Mouse (Mus musculus) myocyte (in vitro differentiated cells): ENCODE data around the gene Cdca5. TPM values are rescaled to one million over a fixed set of nuclear protein-coding genes. Genes with fewer than 3 reads are reported as not detected.

Source experiments
- H3K27me3 ChIP-seq: one replicate; pipeline ENCODE4 v1.6.1; 2011; ENCODE audit not compliant: control insufficient read depth, insufficient read depth, insufficient read length
- H3K36me3 ChIP-seq: one replicate; pipeline ENCODE4 v1.6.1; 2011; ENCODE audit not compliant: control insufficient read depth, insufficient read depth
- H3K4me2 ChIP-seq: one replicate; pipeline ENCODE4 v1.6.1; 2011; ENCODE audit warnings: low read depth, control low read depth
- H3K4me3 ChIP-seq: one replicate; pipeline ENCODE4 v1.5.1; 2011; ENCODE audit warnings: mild to moderate bottlenecking, control low read depth, moderate library complexity
- H3K79me2 ChIP-seq: one replicate; pipeline ENCODE4 v1.6.1; 2011; ENCODE audit not compliant: control insufficient read depth, insufficient read depth
- H3ac ChIP-seq: one replicate; pipeline ENCODE4 v1.6.1; 2011; ENCODE audit not compliant: control insufficient read depth, insufficient read length
- CEBPB ChIP-seq: IDR thresholded peaks from 2 replicates; pipeline ENCODE4 v1.6.1; 2011; ENCODE audit warnings: mild to moderate bottlenecking, moderate library complexity; ENCODE audit not compliant: poor library complexity, insufficient read depth, severe bottlenecking
- E2F4 ChIP-seq: IDR thresholded peaks from one replicate; pipeline ENCODE4 v1.6.1; 2011; ENCODE audit warnings: mild to moderate bottlenecking, control low read depth, moderate library complexity; ENCODE audit not compliant: insufficient read depth
- MAX ChIP-seq: IDR thresholded peaks from one replicate; pipeline ENCODE4 v1.6.1; 2011; ENCODE audit warnings: low read depth, mild to moderate bottlenecking, control low read depth
- MYOD1 ChIP-seq, 3 experiments: IDR thresholded peaks; one replicate each; pipeline ENCODE4 v1.6.1; 2011; ENCODE audit warnings: control low read depth in 2 of 3, low read depth in 2 of 3, mild to moderate bottlenecking in 2 of 3, moderate library complexity in 1 of 3; ENCODE audit not compliant: insufficient read length in 2 of 3, control insufficient read depth in 1 of 3
- MYOG ChIP-seq, 3 experiments: IDR thresholded peaks; one replicate each; pipeline ENCODE4 v1.6.1; 2011; ENCODE audit warnings: control low read depth in 2 of 3, low read depth in 2 of 3, mild to moderate bottlenecking in 2 of 3; ENCODE audit not compliant: insufficient read length in 2 of 3, control insufficient read depth in 1 of 3, insufficient read depth in 1 of 3
- POLR2A ChIP-seq: IDR thresholded peaks from one replicate; pipeline ENCODE4 v1.6.1; 2011; ENCODE audit warnings: low read depth, mild to moderate bottlenecking, control low read depth, moderate library complexity; ENCODE audit not compliant: insufficient read length
- POLR2AphosphoS2 ChIP-seq: IDR thresholded peaks from one replicate; pipeline ENCODE4 v1.6.1; 2011; ENCODE audit warnings: low read depth, control low read depth; ENCODE audit not compliant: insufficient read length
- REST ChIP-seq: IDR thresholded peaks from one replicate; pipeline ENCODE4 v1.6.1; 2011; ENCODE audit warnings: mild to moderate bottlenecking, control low read depth, moderate library complexity; ENCODE audit not compliant: insufficient read depth, insufficient read length
- SRF ChIP-seq: IDR thresholded peaks from one replicate; pipeline ENCODE4 v1.6.1; 2011; ENCODE audit warnings: low read depth; ENCODE audit not compliant: control insufficient read depth, insufficient read length
- TCF12 ChIP-seq: IDR thresholded peaks from one replicate; pipeline ENCODE4 v1.6.1; 2011; ENCODE audit warnings: mild to moderate bottlenecking, control low read depth; ENCODE audit not compliant: poor library complexity, insufficient read depth, severe bottlenecking
- TCF3 ChIP-seq: IDR thresholded peaks from one replicate; pipeline ENCODE4 v1.6.1; 2011; ENCODE audit warnings: low read depth, control low read depth; ENCODE audit not compliant: insufficient read length
- USF1 ChIP-seq: IDR thresholded peaks from one replicate; pipeline ENCODE4 v1.6.1; 2011; ENCODE audit warnings: low read depth, mild to moderate bottlenecking, control low read depth, moderate library complexity
- polyA plus RNA-seq: library from polyadenylated mRNA; unstranded; fragments of >200 nt; fragmentation: generic; extraction: Trizol; gene quantifications from one replicate; pipeline ENCODE4 v1.2.1, GENCODE M21; 2012; ENCODE audit warnings: missing spikeins

Gene Cdca5
- polyA plus RNA-seq, 1 experiment, result 7.7 TPM

- Histone ChIP-seq H3K4me3 (peak overlapping the region; percentile 94), H3K27me3 (no peaks in the 10 kb centered on the region), H3ac (peak overlapping the region; percentile 46), H3K4me2 (peak overlapping the region; percentile 95), H3K36me3 (peaks cover 14% of the 10 kb centered on the region), H3K79me2 (peaks cover 16% of the 10 kb centered on the region)
- TF ChIP-seq MYOG (IDR thresholded peaks at IDR 0.05; ENCODE audit: control insufficient read depth in 1 of 3, insufficient read depth in 1 of 3, insufficient read length in 2 of 3, low read depth in 2 of 3), result peak in 2 of 3 experiments; percentile 48 to 73
- TF ChIP-seq TCF12, result no peak
- no peak for TF ChIP-seq TCF3
- no peak for TF ChIP-seq SRF
- peak; percentile 81 for TF ChIP-seq POLR2AphosphoS2
- no peak for TF ChIP-seq POLR2A
- peak in 2 of 3 experiments; percentile 41 to 73 for TF ChIP-seq MYOD1 (IDR thresholded peaks at IDR 0.05; ENCODE audit: control insufficient read depth in 1 of 3, insufficient read length in 2 of 3, low read depth in 2 of 3)
- no peak for TF ChIP-seq MAX
- TF ChIP-seq E2F4, result no peak
- no peak for TF ChIP-seq USF1
- no peak for TF ChIP-seq CEBPB
- TF ChIP-seq REST, result no peak
Observed at GRCm38 (mm10) chr19:6047154-6047898, 37.5 kb upstream of the Cdca5 start.

DNA sequence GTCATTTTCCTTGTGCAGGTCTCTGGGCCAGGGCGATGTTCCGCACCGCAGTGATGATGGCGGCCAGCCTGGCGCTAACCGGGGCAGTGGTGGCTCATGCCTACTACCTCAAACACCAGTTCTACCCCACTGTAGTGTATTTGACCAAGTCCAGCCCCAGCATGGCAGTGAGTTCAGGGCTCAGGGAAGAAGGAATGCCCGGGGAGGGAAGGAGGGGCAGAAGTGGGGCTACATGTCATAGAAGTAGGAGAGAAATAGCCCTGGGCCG, 37.0 kb upstream of the Cdca5 start:
- H3ac ChIP-seq, result peak overlapping the region; percentile 46
- H3K4me3 ChIP-seq, result peak overlapping the region; percentile 94
- H3K36me3 ChIP-seq, result peaks cover 17% of the 10 kb centered on the region
- peak overlapping the region; percentile 95 for H3K4me2 ChIP-seq
- no peaks in the 10 kb centered on the region for H3K27me3 ChIP-seq
- peaks cover 16% of the 10 kb centered on the region for H3K79me2 ChIP-seq
- TF ChIP-seq POLR2AphosphoS2, result peak; percentile 39
- TF ChIP-seq SRF, result no peak

- TF ChIP-seq TCF3, result no peak
- peak; percentile 8 for TF ChIP-seq POLR2A
- TF ChIP-seq REST, result no peak
- Histone ChIP-seq H3K27me3 (no peaks in the 10 kb centered on the region), H3K79me2 (peaks cover 16% of the 10 kb centered on the region), H3K4me2 (no peak overlapping the region), H3K36me3 (peaks cover 23% of the 10 kb centered on the region), H3K4me3 (peak overlapping the region; percentile 94), H3ac (no peak overlapping the region)
Observed at GRCm38 (mm10) chr19:6048681-6049410, 35.9 kb upstream of the Cdca5 start.

DNA sequence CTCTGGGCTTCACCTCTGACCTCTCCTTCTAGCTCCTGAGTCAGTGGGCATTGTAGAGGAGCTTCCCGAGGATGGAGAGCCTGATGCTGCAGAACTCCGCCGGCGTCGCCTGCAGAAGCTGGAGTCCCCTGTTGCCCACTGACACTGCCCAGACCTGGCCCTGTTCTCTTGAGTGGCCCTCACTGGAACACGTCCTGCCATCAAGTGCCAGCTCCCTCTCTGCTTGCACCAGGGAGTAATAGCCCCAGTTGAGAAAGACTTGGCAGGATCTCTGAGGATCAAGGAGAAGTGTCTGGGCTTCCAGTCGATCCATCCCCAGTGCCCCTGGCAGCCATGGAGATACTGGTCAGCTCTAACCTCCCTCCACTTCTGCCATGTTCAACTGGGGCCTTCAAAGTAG, 32.3 kb upstream of the Cdca5 start:
- TF ChIP-seq REST, result no peak
- TF ChIP-seq POLR2A, result peak; percentile 28
- no peak for TF ChIP-seq SRF
- TF ChIP-seq POLR2AphosphoS2, result no peak
- Histone ChIP-seq H3K4me3 (no peak overlapping the region), H3K4me2 (no peak overlapping the region)

GRCm38 (mm10) chr19:6054296-6054695, 30.5 kb upstream of the Cdca5 start:
- Histone ChIP-seq H3ac (no peak overlapping the region), H3K4me2 (no peak overlapping the region), H3K4me3 (no peak overlapping the region), H3K36me3 (peaks cover 40% of the 10 kb centered on the region), H3K27me3 (no peaks in the 10 kb centered on the region), H3K79me2 (peaks cover 47% of the 10 kb centered on the region)
- no peak for TF ChIP-seq POLR2A
- TF ChIP-seq TCF12, result no peak
- no peak for TF ChIP-seq REST
- no peak for TF ChIP-seq POLR2AphosphoS2
- TF ChIP-seq TCF3, result no peak
- TF ChIP-seq MYOG (IDR thresholded peaks at IDR 0.05; ENCODE audit: control insufficient read depth in 1 of 3, insufficient read depth in 1 of 3, insufficient read length in 2 of 3, low read depth in 2 of 3), result no peak
- no peak for TF ChIP-seq E2F4
- no peak for TF ChIP-seq MAX
- TF ChIP-seq SRF, result no peak
- TF ChIP-seq MYOD1 (IDR thresholded peaks at IDR 0.05; ENCODE audit: control insufficient read depth in 1 of 3, insufficient read length in 2 of 3, low read depth in 2 of 3), result no peak
- no peak for TF ChIP-seq CEBPB
- no peak for TF ChIP-seq USF1

More for the DNA sequence above, 32.3 kb upstream of the Cdca5 start:
- no peaks in the 10 kb centered on the region for H3K27me3 ChIP-seq
- no peak overlapping the region for H3ac ChIP-seq
- H3K79me2 ChIP-seq, result peaks cover 45% of the 10 kb centered on the region
- peaks cover 34% of the 10 kb centered on the region for H3K36me3 ChIP-seq
